Mouse (Mus musculus) 3T3-L1 (cell line): ENCODE data around the gene Lrg1.

ENCODE experiments used
- DNase-seq: peaks from one replicate; pipeline ENCODE4 v3.0.0-alpha.2; 2015; ENCODE audit warnings: low read depth, low spot score

The Lrg1 gene

GRCm38 (mm10) chr17:56136558-56136957 lies 14.8 kb upstream of the Lrg1 start:
- DNase-seq: no peak

- peak; percentile 58 for DNase-seq
Observed at GRCm38 (mm10) chr17:56134463-56134971, 12.7 kb upstream of the Lrg1 start.

GRCm38 (mm10) chr17:56133457-56134363 lies 11.9 kb upstream of the Lrg1 start:
- DNase-seq: peak; percentile 54

GRCm38 (mm10) chr17:56132661-56133060 lies 10.9 kb upstream of the Lrg1 start:
- DNase-seq: peak; percentile 81

- DNase-seq: peak; percentile 83
Observed at GRCm38 (mm10) chr17:56131814-56132213, 10.0 kb upstream of the Lrg1 start.

GRCm38 (mm10) chr17:56131136-56131535 lies 9.3 kb upstream of the Lrg1 start:
- DNase-seq: no peak

- no peak for DNase-seq
Observed at GRCm38 (mm10) chr17:56128246-56128645, 6.4 kb upstream of the Lrg1 start.

GRCm38 (mm10) chr17:56126175-56126574 lies 4.4 kb upstream of the Lrg1 start:
- DNase-seq: no peak

GRCm38 (mm10) chr17:56125276-56125630 lies 3.5 kb upstream of the Lrg1 start:
- no peak for DNase-seq

- peak; percentile 76 for DNase-seq
Observed at GRCm38 (mm10) chr17:56124377-56125275, 2.8 kb upstream of the Lrg1 start.

- no peak for DNase-seq
Observed at GRCm38 (mm10) chr17:56123681-56124340, 2.0 kb upstream of the Lrg1 start.

GRCm38 (mm10) chr17:56123161-56123560 lies 1.4 kb upstream of the Lrg1 start:
- DNase-seq: no peak

GRCm38 (mm10) chr17:56119981-56120880 lies 1.6 kb downstream of the Lrg1 start:
- no peak for DNase-seq

- DNase-seq: no peak
Observed at GRCm38 (mm10) chr17:56119431-56119830, 2.4 kb downstream of the Lrg1 start.

GRCm38 (mm10) chr17:56117251-56117710 lies 4.5 kb downstream of the Lrg1 start, which contains the start of gene Plin5:
TSS of gene Plin5 (minus strand) at chr17:56117596.
- DNase-seq: no peak

GRCm38 (mm10) chr17:56116193-56116592 lies 5.6 kb downstream of the Lrg1 start:
- DNase-seq: no peak

- no peak for DNase-seq
Observed at GRCm38 (mm10) chr17:56112743-56113142, 9.1 kb downstream of the Lrg1 start.

- peak; percentile 87 for DNase-seq
Observed at GRCm38 (mm10) chr17:56111864-56112263, 9.9 kb downstream of the Lrg1 start.

GRCm38 (mm10) chr17:56111021-56111420 lies 10.8 kb downstream of the Lrg1 start:
- DNase-seq: peak; percentile 22

GRCm38 (mm10) chr17:56110571-56110970 lies 11.2 kb downstream of the Lrg1 start:
- peak; percentile 34 for DNase-seq
